Mouse (Mus musculus): ENCODE results near the gene Upk2.

Upk2 gene

GRCm38 (mm10) chr9:44454891-44455220 lies at the start of gene Upk2:
TSS of gene Upk2 (minus strand) at chr9:44454976.
- no peak for DNase-seq

GRCm38 (mm10) chr9:44502006-44502405 lies 47.2 kb upstream of the Upk2 start:
- peak; percentile 86 to 92 for DNase-seq

- peak in 1 of 2 experiments; percentile 50 for DNase-seq
These were observed 46.6 kb upstream of the Upk2 start for GRCm38 (mm10) chr9:44501206-44501879.

GRCm38 (mm10) chr9:44500638-44501175 lies 45.9 kb upstream of the Upk2 start:
- peak in 1 of 2 experiments; percentile 55 for DNase-seq

GRCm38 (mm10) chr9:44500163-44500533 lies 45.4 kb upstream of the Upk2 start:
- no peak for DNase-seq

- peak; percentile 45 to 62 for DNase-seq
These were observed 44.8 kb upstream of the Upk2 start for GRCm38 (mm10) chr9:44499356-44500162.

- peak; percentile 85 to 91 for DNase-seq
These were observed 43.9 kb upstream of the Upk2 start for GRCm38 (mm10) chr9:44498421-44499355.

- peak; percentile 66 to 84 for DNase-seq
These were observed 43.0 kb upstream of the Upk2 start for GRCm38 (mm10) chr9:44497624-44498377.

GRCm38 (mm10) chr9:44496803-44497461 lies 42.2 kb upstream of the Upk2 start:
- peak in 1 of 2 experiments; percentile 35 for DNase-seq

GRCm38 (mm10) chr9:44495810-44496344 lies 41.1 kb upstream of the Upk2 start:
- DNase-seq = peak in 1 of 2 experiments; percentile 20

- DNase-seq = peak in 1 of 2 experiments; percentile 64
These were observed 40.4 kb upstream of the Upk2 start for GRCm38 (mm10) chr9:44494863-44495809.

- DNase-seq = peak; percentile 42 to 74
These were observed 39.6 kb upstream of the Upk2 start for GRCm38 (mm10) chr9:44494261-44494862.

GRCm38 (mm10) chr9:44492631-44493461 lies 38.1 kb upstream of the Upk2 start:
- peak in 1 of 2 experiments; percentile 4 for DNase-seq

GRCm38 (mm10) chr9:44491351-44491750 lies 36.6 kb upstream of the Upk2 start:
- peak; percentile 59 to 78 for DNase-seq

GRCm38 (mm10) chr9:44490086-44490967 lies 35.6 kb upstream of the Upk2 start:
- DNase-seq = peak; percentile 87 to 95

- DNase-seq = peak; percentile 46 to 73
These were observed 34.9 kb upstream of the Upk2 start for GRCm38 (mm10) chr9:44489651-44490085.

GRCm38 (mm10) chr9:44488855-44489381 lies 34.1 kb upstream of the Upk2 start:
- DNase-seq = peak; percentile 89 to 95
